Mouse (Mus musculus) spleen, postnatal 36 days (tissue): Measurements from ENCODE around the gene Mrpl1.
A peak's percentile ranks its signal among the peaks of the same experiment; 100 is the strongest.

Experiments used
- DNase-seq, 2 experiments: peaks; one replicate each; pipeline ENCODE4 v3.0.0; 2022; ENCODE audit warnings: low spot score in 2 of 2, mixed read lengths in 1 of 2

Mrpl1 gene

GRCm38 (mm10) chr5:96206897-96207296, 2.4 kb upstream of the Mrpl1 start:
- DNase-seq, result peak in 1 of 2 experiments; percentile 26

DNA sequence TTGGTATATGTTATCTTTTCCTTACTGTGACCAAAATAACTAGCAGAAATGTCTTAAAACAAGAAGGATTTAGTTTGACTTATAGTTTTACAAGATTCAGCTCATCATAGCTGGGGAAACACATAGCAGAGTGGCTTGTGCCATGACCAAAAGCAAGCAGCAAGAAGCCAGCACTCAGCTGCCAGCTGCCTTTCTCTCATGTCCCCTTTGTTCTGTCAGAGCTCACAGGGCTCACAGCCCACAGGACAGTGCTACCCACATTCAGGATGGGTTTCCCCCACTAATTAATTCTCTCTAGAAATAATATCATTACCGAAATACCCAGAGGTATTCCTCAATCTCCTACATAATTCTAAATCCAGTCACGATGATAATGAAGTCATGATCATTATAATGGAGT, 1.8 kb upstream of the Mrpl1 start:
- no peak for DNase-seq

DNA sequence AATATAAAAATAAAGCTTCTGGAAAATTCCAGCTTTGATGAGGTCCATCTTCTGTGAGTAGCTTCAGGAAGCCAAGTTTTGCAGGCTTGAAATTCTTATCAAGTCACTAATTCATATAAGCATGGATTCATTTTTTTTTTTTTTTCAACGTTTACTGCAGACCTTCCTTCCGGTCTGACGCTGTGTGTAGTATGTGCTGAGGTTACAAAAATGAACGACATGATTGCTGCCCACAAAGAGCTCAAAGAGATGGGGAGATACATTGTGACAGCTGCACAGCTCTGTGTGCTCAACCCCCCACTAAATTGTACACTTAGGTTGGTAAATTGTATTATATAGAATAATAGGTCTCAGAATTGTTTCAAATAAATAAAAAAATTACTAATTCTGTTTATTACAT, 750 bp upstream of the Mrpl1 start:
- no peak for DNase-seq

GRCm38 (mm10) chr5:96209916-96210583, 757 bp downstream of the Mrpl1 start:
- peak; percentile 90 to 92 for DNase-seq

GRCm38 (mm10) chr5:96218648-96219047, 9.4 kb downstream of the Mrpl1 start:
- DNase-seq, result no peak

- no peak for DNase-seq
Measured at GRCm38 (mm10) chr5:96219512-96219911, 10.2 kb downstream of the Mrpl1 start.

DNA sequence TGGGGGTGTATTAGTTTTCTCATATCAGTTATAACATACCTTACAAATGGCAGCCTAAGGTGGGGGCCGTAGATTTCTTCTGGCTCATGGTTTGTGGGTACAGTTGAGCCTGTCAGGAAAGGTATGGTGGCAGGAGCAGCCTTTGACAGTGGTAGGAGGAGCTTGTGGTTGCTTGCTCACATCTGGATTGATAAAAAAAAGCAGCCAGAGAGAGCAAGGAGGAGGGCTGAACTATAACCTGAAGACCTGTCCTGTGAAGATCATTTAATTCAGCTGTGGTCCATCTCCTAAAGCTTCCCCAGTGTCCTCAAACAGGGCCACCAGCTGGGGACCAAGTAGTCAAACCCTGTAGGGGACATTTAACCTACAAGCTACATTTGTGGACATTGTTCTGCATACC, 12.0 kb downstream of the Mrpl1 start:
- no peak for DNase-seq

- peak; percentile 84 to 88 for DNase-seq
Measured at GRCm38 (mm10) chr5:96221812-96222585, 12.7 kb downstream of the Mrpl1 start.

- DNase-seq, result no peak
Measured at GRCm38 (mm10) chr5:96222964-96223363, 13.7 kb downstream of the Mrpl1 start.

DNA sequence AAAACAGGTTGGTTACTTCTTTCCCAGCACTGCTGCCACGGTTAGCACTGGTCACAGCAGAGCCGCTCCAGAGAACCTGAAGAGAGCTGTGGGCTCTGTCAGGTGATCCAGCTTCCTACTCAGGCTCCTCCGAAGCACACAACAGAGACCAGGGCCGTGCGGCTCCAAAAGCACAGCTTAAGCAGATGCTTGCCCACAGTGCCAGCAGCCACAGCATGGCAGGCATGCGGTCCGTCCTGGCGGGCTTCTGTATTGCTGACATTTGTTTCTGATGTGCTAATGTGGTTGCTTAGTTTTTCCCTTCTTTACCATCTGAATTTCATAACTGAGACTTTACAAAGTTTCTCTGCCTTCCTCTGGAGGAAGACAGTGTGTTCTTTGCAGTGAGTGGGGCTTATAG, 17.2 kb downstream of the Mrpl1 start:
- DNase-seq, result no peak

DNA sequence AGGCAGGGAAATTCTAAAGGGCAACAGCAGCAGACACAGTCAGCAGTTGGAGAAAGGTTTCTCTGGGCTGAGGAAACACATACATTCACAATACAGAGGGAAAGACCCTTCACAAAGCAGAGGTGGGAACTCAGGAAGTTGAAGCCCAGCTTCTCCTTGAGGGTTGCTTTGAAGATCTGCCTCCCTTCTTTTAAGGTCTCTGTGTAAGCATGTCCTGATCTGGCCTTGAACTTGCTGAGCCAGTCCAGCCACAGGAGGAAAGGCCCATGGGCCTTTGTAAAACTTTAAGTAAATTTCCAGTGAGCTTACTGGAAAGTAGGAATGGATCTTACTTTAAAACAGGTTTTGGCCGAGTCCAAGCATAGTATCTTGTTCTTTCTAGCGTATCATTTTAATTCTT, 19.7 kb downstream of the Mrpl1 start:
- DNase-seq, result no peak

DNA sequence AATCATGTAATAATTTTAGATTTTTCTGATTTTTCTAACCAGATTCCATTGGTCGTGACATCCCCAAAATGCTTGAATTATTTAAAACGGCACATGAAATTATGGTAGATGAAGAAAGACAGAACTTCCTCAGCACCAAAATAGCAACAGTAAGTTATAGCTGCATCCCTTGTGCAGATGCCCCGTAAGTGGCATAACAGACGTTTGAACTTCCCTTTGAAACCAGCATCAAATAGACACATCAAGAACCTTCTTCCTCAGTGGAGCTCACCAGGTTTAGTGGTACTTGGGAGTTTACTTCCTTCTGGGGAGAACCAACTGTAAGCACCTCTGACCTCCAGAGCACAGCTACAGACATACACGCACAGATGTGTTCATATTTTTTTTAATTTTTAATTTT, 29.5 kb downstream of the Mrpl1 start:
- no peak for DNase-seq

DNA sequence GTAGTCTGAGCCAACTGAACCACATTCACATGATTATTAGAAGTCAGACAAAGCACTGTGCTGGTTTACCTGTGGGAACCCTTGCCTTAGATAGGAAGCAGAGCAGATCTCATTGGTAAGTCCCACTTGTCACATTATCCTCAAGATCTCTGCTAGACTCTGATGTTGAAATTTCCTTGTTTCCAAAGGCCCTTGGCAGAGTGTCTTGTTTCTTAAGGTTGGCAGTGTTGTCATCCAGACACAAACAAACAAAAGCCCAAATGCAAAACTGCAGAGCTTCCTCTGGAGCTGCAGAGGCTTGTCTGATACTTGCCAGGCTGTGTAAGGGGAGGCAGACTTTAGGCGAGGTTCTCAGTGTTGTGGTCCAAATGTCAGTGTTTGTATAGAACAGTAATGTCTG, 31.6 kb downstream of the Mrpl1 start:
- no peak for DNase-seq

- no peak for DNase-seq
Measured at GRCm38 (mm10) chr5:96244511-96244910, 35.2 kb downstream of the Mrpl1 start.

- no peak for DNase-seq
Measured at GRCm38 (mm10) chr5:96253995-96254394, 44.7 kb downstream of the Mrpl1 start.

DNA sequence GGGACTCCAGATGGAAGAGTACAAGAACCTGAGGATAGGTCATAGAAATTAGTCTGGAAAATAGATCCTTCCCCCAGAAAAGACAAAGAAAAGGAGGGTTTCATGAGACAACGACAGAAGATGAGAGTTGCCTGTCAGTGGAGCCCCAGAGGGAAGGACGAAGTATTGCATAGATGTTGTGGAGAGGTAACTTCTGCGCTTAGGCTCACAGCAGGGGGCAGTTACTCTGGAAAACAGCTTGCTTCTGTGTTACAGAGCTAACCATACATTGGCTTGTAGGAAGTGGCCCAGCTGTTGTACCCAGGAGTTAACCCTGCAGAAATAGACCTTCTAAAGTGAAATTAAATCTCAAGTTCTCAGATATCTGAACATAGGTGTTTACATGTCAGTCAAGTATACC, 45.9 kb downstream of the Mrpl1 start:
- DNase-seq, result no peak

DNA sequence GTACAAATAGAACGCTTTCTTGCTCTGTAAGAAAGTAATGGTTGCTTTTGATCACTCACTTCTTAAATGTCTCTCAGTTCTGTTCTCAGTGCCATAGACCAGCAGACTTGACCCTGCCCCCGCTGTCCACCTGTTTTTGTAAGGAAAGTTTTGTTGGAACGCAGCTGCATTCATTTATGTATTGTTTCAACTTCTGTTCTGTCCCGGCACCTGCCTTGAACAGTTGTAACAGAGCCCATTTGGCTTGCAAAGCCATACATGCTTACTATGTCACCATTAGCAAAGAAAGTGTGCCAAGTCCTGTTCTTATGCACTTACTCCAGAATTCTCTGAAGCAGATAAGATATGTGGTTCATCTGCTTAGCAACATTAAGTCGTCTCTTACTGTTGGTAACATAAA, 48.9 kb downstream of the Mrpl1 start:
- DNase-seq, result no peak

DNA sequence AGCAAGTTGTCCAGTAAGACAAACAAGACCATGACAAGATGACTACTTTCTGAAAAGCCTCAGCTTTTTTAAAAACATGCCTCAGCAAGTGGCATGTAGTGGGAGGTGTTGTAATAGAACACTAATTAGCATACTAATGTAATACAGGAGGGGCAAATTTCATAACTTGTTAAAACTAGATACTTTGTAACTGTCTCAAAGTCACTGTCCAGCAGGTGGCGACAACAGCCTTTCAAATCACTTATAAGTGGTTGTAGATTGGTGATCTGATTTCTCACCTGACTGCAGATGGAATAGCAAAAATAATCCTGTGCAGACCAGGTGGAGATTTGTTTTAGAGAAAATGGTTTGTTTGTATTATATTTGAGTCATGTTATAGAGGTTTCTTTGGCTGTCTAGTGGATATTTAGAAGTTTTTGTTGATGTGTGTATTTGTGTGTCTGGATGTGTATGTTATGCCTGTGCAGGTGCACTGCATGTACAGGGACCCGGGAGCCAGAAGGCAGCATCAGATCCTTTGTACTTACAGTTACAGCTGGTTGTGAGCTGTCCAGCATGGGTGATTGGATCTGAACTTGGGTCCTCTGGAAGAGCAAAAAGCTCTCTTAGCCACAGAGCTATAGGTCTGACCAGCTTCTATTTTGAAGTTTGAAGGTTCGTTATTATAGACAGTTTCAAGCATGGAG, 57.9 kb downstream of the Mrpl1 start:
- DNase-seq, result peak in 1 of 2 experiments; percentile 24

GRCm38 (mm10) chr5:96271070-96271469, 61.8 kb downstream of the Mrpl1 start:
- no peak for DNase-seq

- DNase-seq, result no peak
Measured at GRCm38 (mm10) chr5:96305786-96306185, 96.5 kb downstream of the Mrpl1 start.

- DNase-seq, result no peak
Measured at GRCm38 (mm10) chr5:96306271-96306670, 97.0 kb downstream of the Mrpl1 start.

DNA sequence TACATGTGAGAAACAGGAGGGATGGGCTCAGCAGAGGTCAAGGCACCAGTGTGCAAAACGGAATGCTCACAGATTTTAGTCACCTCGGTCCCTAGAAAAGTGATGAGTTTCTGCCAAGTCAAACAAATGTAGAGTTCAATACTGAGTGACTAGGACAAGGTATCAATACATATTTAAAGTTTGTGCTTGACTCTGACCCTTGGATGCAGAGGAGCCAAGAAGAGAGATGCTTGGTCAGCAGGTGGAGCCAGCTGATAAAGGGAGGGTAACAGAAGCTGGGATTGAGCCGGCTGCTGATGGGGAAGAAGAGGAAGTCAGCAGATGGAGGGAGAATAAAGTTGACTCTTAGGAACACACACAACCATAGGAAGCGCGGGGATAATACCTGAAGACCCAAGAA, 97.5 kb downstream of the Mrpl1 start:
- DNase-seq, result no peak

DNA sequence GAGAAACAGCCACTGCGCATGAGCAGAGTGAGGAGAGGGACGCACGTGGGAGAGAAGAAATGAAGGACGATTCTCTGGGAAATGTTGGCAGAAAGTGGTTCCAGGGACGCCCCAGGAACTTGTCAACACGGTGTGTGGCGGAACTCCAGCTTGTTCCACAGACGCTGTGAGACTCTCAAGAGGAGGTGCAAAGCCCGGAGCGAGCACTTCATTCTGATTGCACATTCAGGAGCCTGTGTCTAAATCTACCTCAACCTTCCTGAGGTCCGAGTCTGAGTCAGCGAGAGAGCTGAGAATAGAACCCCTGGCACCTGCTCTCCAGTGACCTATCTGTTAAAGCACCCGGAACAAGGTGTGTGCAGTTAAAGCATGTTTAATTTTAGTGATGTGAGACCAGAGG, 98.8 kb downstream of the Mrpl1 start:
- no peak for DNase-seq
